Mouse (Mus musculus) midbrain, embryonic 16.5 days (tissue): ENCODE measurements around the gene Aox4. TPM values are rescaled to one million over a fixed set of nuclear protein-coding genes. Genes with fewer than 3 reads are reported as not detected.

Source experiments
- ATAC-seq: fragments of 200-750 bp; cut with Nextera tagmentation; 2 replicates; pipeline ENCODE4 v1.8.0; 2017; ENCODE audit warnings: moderate TSS enrichment
- H3K27ac ChIP-seq: fragments of 300-500 bp; sonication (generic); 2 replicates; pipeline ENCODE4 v1.5.1; 2014; ENCODE audit warnings: mild to moderate bottlenecking, low read length, mixed read lengths
- H3K27me3 ChIP-seq: fragments of 300-500 bp; sonication (generic); 2 replicates; pipeline ENCODE4 v1.6.1; 2014; ENCODE audit warnings: low read depth, low read length, mixed read lengths; ENCODE audit not compliant: control insufficient read depth, insufficient read depth
- H3K36me3 ChIP-seq: fragments of 300-500 bp; sonication (generic); 2 replicates; pipeline ENCODE4 v1.6.1; 2014; ENCODE audit warnings: mild to moderate bottlenecking, low read length, moderate library complexity, mixed read lengths; ENCODE audit not compliant: control insufficient read depth, insufficient read depth
- H3K4me1 ChIP-seq: fragments of 300-500 bp; sonication (generic); 2 replicates; pipeline ENCODE4 v1.6.1; 2014; ENCODE audit warnings: mild to moderate bottlenecking, low read length, mixed read lengths; ENCODE audit not compliant: control insufficient read depth, insufficient read depth
- H3K4me2 ChIP-seq: fragments of 300-500 bp; sonication (generic); 2 replicates; pipeline ENCODE4 v1.6.1; 2014; ENCODE audit warnings: mild to moderate bottlenecking, low read length, mixed read lengths
- H3K4me3 ChIP-seq: fragments of 300-500 bp; sonication (generic); 2 replicates; pipeline ENCODE4 v1.5.1; 2014; ENCODE audit warnings: low read depth, mild to moderate bottlenecking, low read length, moderate library complexity, mixed read lengths
- H3K9ac ChIP-seq: fragments of 300-500 bp; sonication (generic); 2 replicates; pipeline ENCODE4 v1.6.1; 2014; ENCODE audit warnings: low read depth, low read length, mixed read lengths
- H3K9me3 ChIP-seq: fragments of 300-500 bp; sonication (generic); replicated peaks from 2 replicates; pipeline ENCODE4 v1.6.1; 2014; ENCODE audit warnings: mild to moderate bottlenecking, low read length, mixed read lengths; ENCODE audit not compliant: control insufficient read depth, poor library complexity, severe bottlenecking
- WGBS: fragments of 180-500 bp; shearing (Covaris S2); extraction: QIAGEN DNeasy Blood & Tissue Kit; methylation state at CpG from one replicate; pipeline ENCODE4 v1.1.7; 2014; 5-methylcytosine and 5-hydroxymethylcytosine counted together
- polyA plus RNA-seq: library from polyadenylated mRNA; unstranded; fragments of >200 nt; fragmentation: Nextera tagmentation; extraction: Ambion mirVana; gene quantifications from 2 replicates; pipeline ENCODE4 v1.2.1, GENCODE M21; 2015

The Aox4 gene
- polyA plus RNA-seq, 1 experiment from 2014 or later: 0.28 TPM

- Histone ChIP-seq H3K9me3 (no peaks in the 10 kb centered on the region), H3K4me1 (no peaks in the 10 kb centered on the region), H3K27ac (no peak overlapping the region), H3K9ac (no peak overlapping the region), H3K4me2 (no peak overlapping the region), H3K27me3 (no peaks in the 10 kb centered on the region), H3K36me3 (no peaks in the 10 kb centered on the region), H3K4me3 (no peak overlapping the region)
- no peak for ATAC-seq
- WGBS: 87% methylated on average over 3 of the region's 3 CpGs
Observed at GRCm38 (mm10) chr1:58260311-58260710, 50.1 kb downstream of the Aox4 start.

- Histone ChIP-seq H3K4me1 (no peaks in the 10 kb centered on the region), H3K36me3 (no peaks in the 10 kb centered on the region), H3K4me2 (no peak overlapping the region), H3K9ac (no peak overlapping the region), H3K27me3 (no peaks in the 10 kb centered on the region), H3K9me3 (no peaks in the 10 kb centered on the region), H3K4me3 (no peak overlapping the region), H3K27ac (no peak overlapping the region)
- 86% methylated on average over 2 of the region's 2 CpGs for WGBS
- no peak for ATAC-seq
Observed at GRCm38 (mm10) chr1:58268231-58268630, 58.0 kb downstream of the Aox4 start.

GRCm38 (mm10) chr1:58270807-58271569 is 60.8 kb downstream of the Aox4 start:
- WGBS: 64% methylated on average over 6 of the region's 6 CpGs
- Histone ChIP-seq H3K9me3 (no peaks in the 10 kb centered on the region), H3K27ac (no peak overlapping the region), H3K9ac (no peak overlapping the region), H3K4me3 (no peak overlapping the region), H3K36me3 (no peaks in the 10 kb centered on the region), H3K4me2 (no peak overlapping the region), H3K27me3 (no peaks in the 10 kb centered on the region), H3K4me1 (no peaks in the 10 kb centered on the region)
- ATAC-seq: peak; percentile 81; the same call in 1 of the 2 replicates

- no peak overlapping the region for H3K9ac ChIP-seq
- no peaks in the 10 kb centered on the region for H3K4me1 ChIP-seq
- no peak for ATAC-seq
- no peaks in the 10 kb centered on the region for H3K27me3 ChIP-seq
- WGBS: 21% methylated on average over 9 of the region's 9 CpGs
- H3K36me3 ChIP-seq: no peaks in the 10 kb centered on the region
- no peak overlapping the region for H3K27ac ChIP-seq
- H3K9me3 ChIP-seq: no peaks in the 10 kb centered on the region
- no peak overlapping the region for H3K4me3 ChIP-seq
- H3K4me2 ChIP-seq: no peak overlapping the region
Observed at GRCm38 (mm10) chr1:58275879-58276278, 65.7 kb downstream of the Aox4 start.

GRCm38 (mm10) chr1:58278026-58278425 is 67.8 kb downstream of the Aox4 start, which contains the start of gene Aox2:
Gene Aox2, plus strand, starts transcription at chr1:58278326.
- H3K9me3 ChIP-seq: no peaks in the 10 kb centered on the region
- no peak within 1 kb of the TSS for H3K4me2 ChIP-seq
- H3K36me3 ChIP-seq: no peaks in the 10 kb centered on the region
- no peak within 1 kb of the TSS for H3K4me3 ChIP-seq
- no peaks in the 10 kb centered on the region for H3K27me3 ChIP-seq
- WGBS: 71% methylated on average over 5 of the region's 5 CpGs
- no peaks in the 10 kb centered on the region for H3K4me1 ChIP-seq
- no peak within 1 kb of the TSS for H3K27ac ChIP-seq
- ATAC-seq: no peak
- H3K9ac ChIP-seq: no peak within 1 kb of the TSS

- 53% methylated on average over 7 of the region's 7 CpGs for WGBS
- Histone ChIP-seq H3K9me3 (no peaks in the 10 kb centered on the region), H3K4me3 (no peak overlapping the region), H3K9ac (no peak overlapping the region), H3K36me3 (no peaks in the 10 kb centered on the region), H3K27ac (no peak overlapping the region), H3K4me2 (no peak overlapping the region), H3K27me3 (no peaks in the 10 kb centered on the region), H3K4me1 (no peaks in the 10 kb centered on the region)
- no peak for ATAC-seq
Observed at GRCm38 (mm10) chr1:58278513-58278912, 68.3 kb downstream of the Aox4 start.

GRCm38 (mm10) chr1:58280381-58280780 is 70.2 kb downstream of the Aox4 start:
- Histone ChIP-seq H3K36me3 (no peaks in the 10 kb centered on the region), H3K27ac (no peak overlapping the region), H3K27me3 (no peaks in the 10 kb centered on the region), H3K4me1 (no peaks in the 10 kb centered on the region), H3K4me3 (no peak overlapping the region), H3K4me2 (no peak overlapping the region), H3K9me3 (no peaks in the 10 kb centered on the region), H3K9ac (no peak overlapping the region)
- no peak for ATAC-seq
- 80% methylated on average over 4 of the region's 4 CpGs for WGBS

- no peak overlapping the region for H3K4me3 ChIP-seq
- 72% methylated on average over 13 of the region's 13 CpGs for WGBS
Observed at GRCm38 (mm10) chr1:58280939-58281624, 70.9 kb downstream of the Aox4 start.

GRCm38 (mm10) chr1:58281625-58281988 is 71.4 kb downstream of the Aox4 start:
- Histone ChIP-seq H3K9ac (no peak overlapping the region), H3K27me3 (no peaks in the 10 kb centered on the region), H3K4me3 (no peak overlapping the region), H3K27ac (no peak overlapping the region), H3K36me3 (no peaks in the 10 kb centered on the region), H3K4me1 (no peaks in the 10 kb centered on the region), H3K9me3 (no peaks in the 10 kb centered on the region), H3K4me2 (no peak overlapping the region)
- WGBS: 68% methylated on average over 4 of the region's 4 CpGs
- no peak for ATAC-seq

More at GRCm38 (mm10) chr1:58280939-58281624, 70.9 kb downstream of the Aox4 start:
- no peak overlapping the region for H3K9ac ChIP-seq
- no peak overlapping the region for H3K27ac ChIP-seq
- H3K9me3 ChIP-seq: no peaks in the 10 kb centered on the region
- H3K36me3 ChIP-seq: no peaks in the 10 kb centered on the region
- H3K4me2 ChIP-seq: no peak overlapping the region
- H3K4me1 ChIP-seq: no peaks in the 10 kb centered on the region
- ATAC-seq: no peak
- no peaks in the 10 kb centered on the region for H3K27me3 ChIP-seq
